Mouse (Mus musculus) testis, postnatal 14 days (tissue): Measurements from ENCODE around the gene Ablim1.
A peak's percentile ranks its signal among the peaks of the same experiment; 100 is the strongest.

ENCODE experiments used
- DNase-seq: peaks from one replicate; pipeline ENCODE4 v3.0.0; 2021; ENCODE audit warnings: low spot score

Gene Ablim1

GRCm38 (mm10) chr19:57304666-57305065 is 10.1 kb downstream of the Ablim1 start:
- DNase-seq = no peak

- no peak for DNase-seq
These were observed 12.7 kb downstream of the Ablim1 start for GRCm38 (mm10) chr19:57301961-57302395.

- DNase-seq = no peak
These were observed 16.7 kb downstream of the Ablim1 start for GRCm38 (mm10) chr19:57298006-57298405.

- no peak for DNase-seq
These were observed 17.3 kb downstream of the Ablim1 start for GRCm38 (mm10) chr19:57297447-57297846.

GRCm38 (mm10) chr19:57296539-57296938 is 18.2 kb downstream of the Ablim1 start:
- no peak for DNase-seq

- no peak for DNase-seq
These were observed 19.2 kb downstream of the Ablim1 start for GRCm38 (mm10) chr19:57295521-57295920.

- no peak for DNase-seq
These were observed 20.4 kb downstream of the Ablim1 start for GRCm38 (mm10) chr19:57294356-57294755.

- no peak for DNase-seq
These were observed 21.0 kb downstream of the Ablim1 start for GRCm38 (mm10) chr19:57293737-57294136.

GRCm38 (mm10) chr19:57283310-57283709 is 31.4 kb downstream of the Ablim1 start:
- no peak for DNase-seq

- no peak for DNase-seq
These were observed 32.1 kb downstream of the Ablim1 start for GRCm38 (mm10) chr19:57282642-57283041.

GRCm38 (mm10) chr19:57279666-57280065 is 35.1 kb downstream of the Ablim1 start:
- DNase-seq = no peak

GRCm38 (mm10) chr19:57278263-57278662 is 36.5 kb downstream of the Ablim1 start:
- DNase-seq = no peak

GRCm38 (mm10) chr19:57277010-57277409 is 37.7 kb downstream of the Ablim1 start:
- no peak for DNase-seq

- DNase-seq = no peak
These were observed 39.4 kb downstream of the Ablim1 start for GRCm38 (mm10) chr19:57275166-57275953.

GRCm38 (mm10) chr19:57274717-57275116 is 40.0 kb downstream of the Ablim1 start:
- no peak for DNase-seq

- no peak for DNase-seq
These were observed 40.4 kb downstream of the Ablim1 start for GRCm38 (mm10) chr19:57274286-57274685.

GRCm38 (mm10) chr19:57272824-57273613 is 41.7 kb downstream of the Ablim1 start:
- peak; percentile 37 for DNase-seq

- DNase-seq = no peak
These were observed 43.0 kb downstream of the Ablim1 start for GRCm38 (mm10) chr19:57271757-57272156.

GRCm38 (mm10) chr19:57270711-57271110 is 44.0 kb downstream of the Ablim1 start:
- no peak for DNase-seq

- DNase-seq = no peak
These were observed 44.9 kb downstream of the Ablim1 start for GRCm38 (mm10) chr19:57269791-57270190.

GRCm38 (mm10) chr19:57267531-57267930 is 47.2 kb downstream of the Ablim1 start:
- DNase-seq = no peak

GRCm38 (mm10) chr19:57266374-57267085 is 48.2 kb downstream of the Ablim1 start:
- DNase-seq = no peak
